Mouse (Mus musculus): ENCODE measurements around the gene Cd72.

GRCm38 (mm10) chr4:43400976-43401375 lies 53.5 kb downstream of the Cd72 start:
- no peak for TF ChIP-seq CTCF (conservative IDR thresholded peaks at IDR 0.05; ENCODE audit: insufficient read depth, insufficient read length, low read depth, low read length)
- TF ChIP-seq POLR2A (IDR thresholded peaks at IDR 0.05; ENCODE audit: low read depth, low read length) = no peak
